Mouse (Mus musculus): ENCODE results near the gene Atg10.
A peak's percentile ranks its signal among the peaks of the same experiment; 100 is the strongest.

Gene Atg10

GRCm38 (mm10) chr13:90995034-90995629 lies 228.6 kb downstream of the Atg10 start:
- no peak for DNase-seq

GRCm38 (mm10) chr13:90993602-90994001 lies 230.2 kb downstream of the Atg10 start:
- DNase-seq = no peak

GRCm38 (mm10) chr13:90992948-90993347 lies 230.8 kb downstream of the Atg10 start:
- no peak for DNase-seq

GRCm38 (mm10) chr13:90988226-90988625 lies 235.5 kb downstream of the Atg10 start:
- no peak for DNase-seq

GRCm38 (mm10) chr13:90985417-90985816 lies 238.4 kb downstream of the Atg10 start:
- no peak for DNase-seq

- no peak for DNase-seq
These were observed 239.7 kb downstream of the Atg10 start for GRCm38 (mm10) chr13:90984073-90984472.

- DNase-seq = no peak
These were observed 242.0 kb downstream of the Atg10 start for GRCm38 (mm10) chr13:90981798-90982197.

GRCm38 (mm10) chr13:90980878-90981674 lies 242.7 kb downstream of the Atg10 start:
- DNase-seq = no peak

GRCm38 (mm10) chr13:90977057-90977456 lies 246.7 kb downstream of the Atg10 start:
- no peak for DNase-seq

- no peak for DNase-seq
These were observed 250.4 kb downstream of the Atg10 start for GRCm38 (mm10) chr13:90973409-90973808.

- DNase-seq = no peak
These were observed 253.3 kb downstream of the Atg10 start for GRCm38 (mm10) chr13:90970259-90971017.

GRCm38 (mm10) chr13:90968940-90969339 lies 254.8 kb downstream of the Atg10 start:
- DNase-seq = no peak

GRCm38 (mm10) chr13:90967422-90967821 lies 256.3 kb downstream of the Atg10 start:
- peak; percentile 83 to 90 for DNase-seq

- peak; percentile 73 to 79 for DNase-seq
These were observed 257.8 kb downstream of the Atg10 start for GRCm38 (mm10) chr13:90965996-90966395.

- peak; percentile 57 to 64 for DNase-seq
These were observed 259.3 kb downstream of the Atg10 start for GRCm38 (mm10) chr13:90964511-90964910.

GRCm38 (mm10) chr13:90962836-90963760 lies 260.7 kb downstream of the Atg10 start:
- peak; percentile 47 to 72 for DNase-seq

- DNase-seq = no peak
These were observed 263.2 kb downstream of the Atg10 start for GRCm38 (mm10) chr13:90960591-90960990.

- DNase-seq = peak in 1 of 2 experiments; percentile 42
These were observed 264.9 kb downstream of the Atg10 start for GRCm38 (mm10) chr13:90958894-90959293.

GRCm38 (mm10) chr13:90939600-90939999 lies 284.2 kb downstream of the Atg10 start:
- no peak for DNase-seq

GRCm38 (mm10) chr13:90939192-90939591 lies 284.6 kb downstream of the Atg10 start:
- DNase-seq = no peak

- no peak for DNase-seq
These were observed 287.9 kb downstream of the Atg10 start for GRCm38 (mm10) chr13:90935852-90936251.

- no peak for DNase-seq
These were observed 290.5 kb downstream of the Atg10 start for GRCm38 (mm10) chr13:90933256-90933655.
